Mouse (Mus musculus): ENCODE measurements around the gene Ckmt1.
A peak's percentile ranks its signal among the peaks of the same experiment; 100 is the strongest.

The Ckmt1 gene

GRCm38 (mm10) chr2:121412843-121413386 is 55.4 kb downstream of the Ckmt1 start:
- peak in 1 of 2 experiments; percentile 12 for DNase-seq (ENCODE audit: low spot score in 2 of 2)
